Mouse (Mus musculus): Measurements from ENCODE around the gene Uqcrh.

- TF ChIP-seq POLR2A (IDR thresholded peaks at IDR 0.05; ENCODE audit: borderline replicate concordance, low read depth, low read length), result no peak
- TF ChIP-seq CTCF (IDR thresholded peaks at IDR 0.05; ENCODE audit: low read depth, low read length), result no peak
Observed at GRCm38 (mm10) chr4:116105278-116105677, 30.4 kb upstream of the Uqcrh start.

Measured in bone marrow macrophage, adult 2 months (primary cell).